Mouse (Mus musculus) forebrain, embryonic 11.5 days (tissue): Measurements from ENCODE around the gene Xrcc6. TPM values are rescaled to one million over a fixed set of nuclear protein-coding genes. Genes with fewer than 3 reads are reported as not detected.

Source experiments
- ATAC-seq: fragments of 200-750 bp; cut with Nextera tagmentation; replicated peaks from 2 replicates; pipeline ENCODE4 v1.8.0; 2017; ENCODE audit warnings: moderate TSS enrichment; ENCODE audit not compliant: low FRiP score
- DNase-seq: peaks from one replicate; pipeline ENCODE4 v3.0.0-alpha.2; 2017; ENCODE audit warnings: low spot score
- H3K27ac ChIP-seq: fragments of 300-500 bp; sonication (generic); 2 replicates; pipeline ENCODE4 v1.5.1; 2014; ENCODE audit warnings: low read depth, low read length
- H3K27me3 ChIP-seq: fragments of 300-500 bp; sonication (generic); 2 replicates; pipeline ENCODE4 v1.6.1; 2014; ENCODE audit warnings: mild to moderate bottlenecking, low read length, mixed read lengths; ENCODE audit not compliant: control insufficient read depth, insufficient read depth
- H3K36me3 ChIP-seq: fragments of 300-500 bp; sonication (generic); 2 replicates; pipeline ENCODE4 v1.6.1; 2014; ENCODE audit warnings: mild to moderate bottlenecking, low read length, moderate library complexity, mixed read lengths; ENCODE audit not compliant: control insufficient read depth, insufficient read depth
- H3K4me1 ChIP-seq: fragments of 300-500 bp; sonication (generic); replicated peaks from 2 replicates; pipeline ENCODE4 v1.6.1; 2014; ENCODE audit warnings: low read length, mixed read lengths; ENCODE audit not compliant: control insufficient read depth, insufficient read depth
- H3K4me2 ChIP-seq: fragments of 300-500 bp; sonication (generic); 2 replicates; pipeline ENCODE4 v1.6.1; 2014; ENCODE audit warnings: low read depth, mild to moderate bottlenecking, low read length, moderate library complexity, mixed read lengths; ENCODE audit not compliant: severe bottlenecking
- H3K4me3 ChIP-seq: fragments of 300-500 bp; sonication (generic); 2 replicates; pipeline ENCODE4 v1.5.1; 2014; ENCODE audit warnings: low read depth, low read length
- H3K9ac ChIP-seq: fragments of 300-500 bp; sonication (generic); 2 replicates; pipeline ENCODE4 v1.6.1; 2014; ENCODE audit warnings: low read length
- H3K9me3 ChIP-seq: fragments of 300-500 bp; sonication (generic); 2 replicates; pipeline ENCODE4 v1.6.1; 2016; ENCODE audit warnings: low read length, mixed read lengths; ENCODE audit not compliant: control insufficient read depth
- WGBS: fragments of 180-500 bp; shearing (Covaris S2); extraction: QIAGEN DNeasy Blood & Tissue Kit; methylation state at CpG from one replicate; pipeline ENCODE4 v1.1.7; 2014; 5-methylcytosine and 5-hydroxymethylcytosine counted together
- polyA plus RNA-seq: library from polyadenylated mRNA; unstranded; fragments of >200 nt; fragmentation: Nextera tagmentation; extraction: Ambion mirVana; gene quantifications from 2 replicates; pipeline ENCODE4 v1.2.1, GENCODE M21; 2014

Xrcc6 gene
- polyA plus RNA-seq = 72.9 and 80.6 TPM in 2 replicates

DNA sequence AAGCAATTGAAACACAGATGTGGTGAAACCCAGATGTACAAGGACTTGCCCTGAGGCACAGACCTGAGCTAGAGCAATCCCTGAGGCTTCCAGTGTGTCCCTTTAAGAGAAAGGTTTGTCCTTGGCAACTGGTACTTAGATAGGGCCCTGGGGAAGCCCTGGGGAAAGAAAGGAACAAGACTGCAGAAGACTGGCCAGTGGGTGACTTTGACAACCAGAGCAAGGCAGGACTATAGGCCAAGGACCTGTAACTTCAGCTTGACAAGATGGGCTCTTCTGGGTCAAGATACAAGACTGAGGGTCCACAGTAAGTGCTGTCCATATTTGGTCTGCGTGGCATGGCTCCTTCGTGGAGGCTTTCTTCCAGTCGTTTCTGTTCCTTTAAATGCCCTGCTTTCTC, at the start of gene Xrcc6:
Gene Xrcc6, plus strand, starts transcription at position 190 of the 400 bp plus-strand sequence.
- Histone ChIP-seq H3K4me1 (peaks cover 4% of the 10 kb centered on the region), H3K4me2 (no peak within 1 kb of the TSS), H3K27me3 (no peaks in the 10 kb centered on the region), H3K36me3 (no peaks in the 10 kb centered on the region), H3K27ac (no peak within 1 kb of the TSS), H3K9me3 (no peaks in the 10 kb centered on the region), H3K9ac (no peak within 1 kb of the TSS), H3K4me3 (no peak within 1 kb of the TSS)
- DNase-seq = no peak
- 81% methylated on average over 3 of the region's 3 CpGs for WGBS
- no peak for ATAC-seq

DNA sequence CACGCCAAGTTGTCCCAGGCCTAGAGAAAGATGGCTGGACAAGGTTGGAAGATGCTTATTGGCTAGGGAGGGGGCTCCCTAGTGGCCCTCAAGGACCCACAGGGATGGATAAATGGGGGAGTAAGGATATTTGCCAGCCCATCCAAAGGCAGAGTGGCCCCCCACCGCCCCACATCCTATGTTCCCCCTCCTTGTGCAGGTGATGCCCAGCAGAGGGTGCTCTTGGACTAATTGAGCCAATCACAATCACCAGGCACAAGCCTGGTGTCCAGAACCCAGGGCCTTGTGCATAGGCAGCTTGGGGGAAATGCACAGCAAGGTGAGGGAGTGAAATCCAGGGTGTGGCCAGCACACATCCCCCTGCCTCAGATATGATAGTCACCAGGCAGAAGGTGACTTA, 49.4 kb upstream of the Xrcc6 start:
- Histone ChIP-seq H3K4me1 (peaks cover 13% of the 10 kb centered on the region), H3K9me3 (no peaks in the 10 kb centered on the region), H3K27me3 (no peaks in the 10 kb centered on the region; the same call in 1 of the 2 replicates), H3K4me3 (no peak overlapping the region), H3K9ac (no peak overlapping the region), H3K27ac (no peak overlapping the region), H3K36me3 (no peaks in the 10 kb centered on the region), H3K4me2 (no peak overlapping the region)
- ATAC-seq = peak; percentile 47
- peak; percentile 74 for DNase-seq
- 23% methylated on average over 2 of the region's 2 CpGs for WGBS

DNA sequence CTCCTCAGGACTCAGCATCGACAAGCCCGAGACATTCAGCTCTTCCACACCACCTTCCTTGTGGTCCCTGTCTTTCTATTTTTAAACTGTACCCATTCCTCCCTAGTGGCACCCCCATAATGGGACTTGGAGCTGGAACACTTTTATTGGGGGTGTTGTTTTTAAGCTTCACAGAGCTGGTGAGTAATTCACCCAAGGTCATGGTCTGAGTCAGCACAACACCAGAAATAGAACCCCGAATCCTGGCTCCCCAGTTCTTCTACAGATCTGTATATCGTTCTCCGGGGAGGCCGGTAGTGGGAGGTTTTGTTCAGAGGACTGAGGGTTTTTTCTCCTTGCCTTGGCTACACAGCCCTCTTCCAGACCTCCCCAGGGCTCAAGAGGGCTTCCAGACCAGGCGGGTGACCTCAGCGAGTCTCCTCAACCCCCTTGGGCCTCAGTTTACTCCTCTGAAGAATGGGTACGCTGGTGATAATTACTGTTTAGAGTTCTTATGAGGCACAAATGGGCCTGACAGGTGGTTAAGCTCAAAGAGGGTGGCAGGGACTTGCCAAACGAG, 48.4 kb upstream of the Xrcc6 start:
- no peak for DNase-seq
- 89% methylated on average over 10 of the region's 10 CpGs for WGBS
- no peaks in the 10 kb centered on the region for H3K36me3 ChIP-seq
- H3K27ac ChIP-seq = no peak overlapping the region
- no peak overlapping the region for H3K4me2 ChIP-seq
- no peak overlapping the region for H3K9ac ChIP-seq
- no peak for ATAC-seq
- H3K4me3 ChIP-seq = no peak overlapping the region
- no peaks in the 10 kb centered on the region for H3K9me3 ChIP-seq
- peaks cover 17% of the 10 kb centered on the region for H3K4me1 ChIP-seq
- H3K27me3 ChIP-seq = no peaks in the 10 kb centered on the region; the same call in 1 of the 2 replicates

DNA sequence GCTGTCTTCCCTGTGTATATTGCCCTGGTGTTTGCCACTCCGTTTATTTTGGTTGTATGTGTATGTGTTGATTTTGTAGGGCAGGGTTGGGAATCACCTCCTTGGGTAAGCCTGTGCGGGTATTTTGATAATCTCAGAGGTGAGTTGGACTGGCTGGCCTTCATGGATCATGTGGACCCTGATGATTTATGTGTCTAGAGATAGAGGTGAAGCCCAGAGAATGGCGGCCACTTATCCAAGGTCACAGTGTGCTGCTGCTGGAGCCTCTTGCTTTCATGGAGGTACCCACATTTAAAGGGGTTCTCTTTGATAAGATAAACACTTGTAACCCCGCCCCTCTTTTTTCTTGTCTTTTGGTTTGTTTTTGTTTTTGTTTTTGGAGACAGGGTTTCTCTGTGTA, 47.9 kb upstream of the Xrcc6 start:
- H3K27ac ChIP-seq = no peak overlapping the region
- H3K27me3 ChIP-seq = no peaks in the 10 kb centered on the region; the same call in 1 of the 2 replicates
- H3K4me1 ChIP-seq = peaks cover 17% of the 10 kb centered on the region
- no peak overlapping the region for H3K4me2 ChIP-seq
- H3K9ac ChIP-seq = no peak overlapping the region
- H3K4me3 ChIP-seq = no peak overlapping the region
- H3K36me3 ChIP-seq = no peaks in the 10 kb centered on the region
- ATAC-seq (no peak), DNase-seq (no peak)
- WGBS = 91% methylated on average over 4 of the region's 4 CpGs
- H3K9me3 ChIP-seq = no peaks in the 10 kb centered on the region

DNA sequence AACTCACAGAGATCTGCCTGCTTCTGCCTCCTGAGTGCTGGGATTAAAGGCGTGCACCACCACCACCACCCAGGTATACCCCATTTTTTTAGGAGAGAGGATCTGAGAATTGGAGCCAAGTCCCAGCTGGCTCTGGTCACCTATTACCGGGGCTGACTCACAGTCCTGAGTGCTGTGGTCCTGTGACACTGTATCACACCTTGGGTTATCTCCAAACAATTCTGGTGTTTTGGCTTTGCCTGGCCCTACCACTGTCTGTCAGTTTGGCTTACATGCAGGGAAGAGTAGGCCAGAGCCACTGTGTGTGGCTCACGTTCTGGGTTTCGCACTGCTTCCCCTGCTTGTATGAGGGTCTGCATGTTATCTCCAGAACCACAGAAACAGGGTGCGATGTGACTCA, 47.4 kb upstream of the Xrcc6 start:
- Histone ChIP-seq H3K4me2 (no peak overlapping the region), H3K27ac (no peak overlapping the region), H3K4me3 (no peak overlapping the region), H3K4me1 (peaks cover 17% of the 10 kb centered on the region), H3K36me3 (no peaks in the 10 kb centered on the region), H3K9me3 (no peaks in the 10 kb centered on the region), H3K27me3 (no peaks in the 10 kb centered on the region; the same call in 1 of the 2 replicates), H3K9ac (no peak overlapping the region)
- ATAC-seq (no peak), DNase-seq (no peak)
- 93% methylated on average over 5 of the region's 5 CpGs for WGBS

DNA sequence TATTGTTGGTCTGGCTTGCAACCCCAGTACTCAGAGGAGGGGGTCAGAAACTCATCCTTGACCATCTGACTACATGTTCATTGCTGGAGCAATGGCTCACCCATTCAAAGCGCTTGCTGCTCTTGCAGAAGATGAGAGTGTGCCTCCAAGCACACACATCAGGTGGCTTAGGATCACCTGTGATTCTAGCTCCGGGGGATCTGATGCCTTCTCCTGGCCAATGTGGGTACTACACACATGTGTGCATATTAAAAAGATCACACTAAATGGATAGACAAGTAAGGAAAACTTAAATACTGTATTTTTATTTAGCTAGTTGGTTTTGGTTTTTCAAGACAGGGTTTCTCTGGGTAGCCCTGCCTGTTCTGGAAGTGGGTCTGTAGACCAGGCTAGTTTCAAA, 46.6 kb upstream of the Xrcc6 start:
- DNase-seq (no peak), ATAC-seq (no peak)
- Histone ChIP-seq H3K27me3 (no peaks in the 10 kb centered on the region; the same call in 1 of the 2 replicates), H3K4me3 (no peak overlapping the region), H3K9ac (no peak overlapping the region), H3K27ac (no peak overlapping the region), H3K4me2 (no peak overlapping the region), H3K36me3 (no peaks in the 10 kb centered on the region), H3K4me1 (peaks cover 17% of the 10 kb centered on the region), H3K9me3 (no peaks in the 10 kb centered on the region)
- 93% methylated on average over 2 of the region's 2 CpGs for whole genome bisulfite sequencing

DNA sequence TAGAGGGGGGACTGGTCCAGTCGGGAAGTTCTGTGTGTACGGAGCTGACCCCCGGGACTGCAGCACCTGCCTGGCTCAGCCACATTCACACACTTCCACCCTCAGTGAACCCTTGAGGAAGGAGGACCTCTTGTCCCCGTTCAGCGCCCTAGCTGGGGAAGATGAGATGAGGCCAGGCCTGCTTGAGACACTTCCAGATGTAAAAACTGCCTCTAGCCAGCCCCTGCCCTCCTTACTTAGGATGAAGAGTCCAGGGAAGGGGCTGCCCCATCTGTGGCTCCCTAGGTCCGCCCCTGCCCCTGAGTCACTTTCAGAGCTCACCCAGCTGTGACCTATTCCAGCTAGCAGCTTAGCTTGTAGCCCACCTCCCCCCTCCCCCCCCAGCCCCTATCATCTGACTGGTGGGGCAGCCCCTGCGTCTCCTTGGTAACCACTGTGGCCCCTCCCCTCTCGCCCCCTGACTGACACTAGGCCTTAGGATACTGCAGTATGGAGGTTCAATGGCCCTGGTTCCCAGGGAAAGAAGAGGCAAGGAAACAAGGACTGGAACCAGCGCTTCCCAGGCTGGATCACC, 44.4 kb upstream of the Xrcc6 start:
- H3K4me3 ChIP-seq = no peak overlapping the region
- H3K9me3 ChIP-seq = no peaks in the 10 kb centered on the region
- H3K4me1 ChIP-seq = peaks cover 7% of the 10 kb centered on the region; the same call in 1 of the 2 replicates
- DNase-seq (peak; percentile 79), ATAC-seq (peak; percentile 58; the same call in 1 of the 2 replicates)
- H3K9ac ChIP-seq = peak overlapping the region; percentile 43; the same call in 1 of the 2 replicates
- H3K4me2 ChIP-seq = no peak overlapping the region
- H3K27me3 ChIP-seq = no peaks in the 10 kb centered on the region
- 0 out of 2 replicates have a peak overlapping the region, but pooled peaks have one; percentile 21 for H3K27ac ChIP-seq
- 8% methylated on average over 9 of the region's 9 CpGs for WGBS
- H3K36me3 ChIP-seq = no peaks in the 10 kb centered on the region

DNA sequence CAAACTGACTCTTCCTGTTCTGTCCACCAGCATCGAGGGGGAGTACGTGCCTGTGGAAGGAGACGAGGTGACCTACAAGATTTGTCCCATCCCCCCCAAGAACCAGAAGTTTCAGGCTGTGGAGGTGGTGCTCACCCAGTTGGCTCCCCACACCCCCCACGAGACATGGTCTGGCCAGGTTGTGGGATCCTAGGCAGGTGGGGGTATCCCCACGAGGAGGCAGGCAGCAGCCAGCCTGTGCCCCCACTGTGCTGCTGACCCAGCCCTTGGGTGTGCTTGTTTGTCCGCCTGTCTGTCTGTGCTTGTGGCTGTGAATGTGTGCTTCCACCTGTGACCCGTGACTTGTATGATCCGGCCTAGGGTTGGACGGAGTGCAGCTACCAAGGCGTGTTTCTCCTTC, 38.6 kb upstream of the Xrcc6 start:
- Histone ChIP-seq H3K27me3 (no peaks in the 10 kb centered on the region), H3K27ac (no peak overlapping the region), H3K4me3 (no peak overlapping the region), H3K4me2 (no peak overlapping the region), H3K9me3 (no peaks in the 10 kb centered on the region), H3K9ac (no peak overlapping the region), H3K4me1 (no peaks in the 10 kb centered on the region), H3K36me3 (no peaks in the 10 kb centered on the region)
- ATAC-seq (no peak), DNase-seq (no peak)
- 85% methylated on average over 10 of the region's 10 CpGs for WGBS
